Mouse (Mus musculus) heart, embryonic 15.5 days (tissue): ENCODE data around the gene Olfr474. TPM values are rescaled to one million over a fixed set of nuclear protein-coding genes. Genes with fewer than 3 reads are reported as not detected.
"Not testable (repeated sequence)": the region's sequence is repeated elsewhere in the genome, so short reads cannot be mapped to it uniquely, and the experiment has no call there.

Experiments used
- ATAC-seq: fragments of 200-750 bp; cut with Nextera tagmentation; replicated peaks from 2 replicates; pipeline ENCODE4 v1.8.0; 2017; ENCODE audit warnings: low read depth, moderate TSS enrichment; ENCODE audit not compliant: insufficient number of reproducible peaks, insufficient read depth, low FRiP score
- H3K27ac ChIP-seq: fragments of 300-500 bp; sonication (generic); 2 replicates; pipeline ENCODE4 v1.5.1; 2015; ENCODE audit warnings: mild to moderate bottlenecking, inconsistent platforms
- H3K27me3 ChIP-seq: fragments of 300-500 bp; sonication (generic); 2 replicates; pipeline ENCODE4 v1.6.1; 2015; ENCODE audit warnings: inconsistent platforms
- H3K36me3 ChIP-seq: fragments of 300-500 bp; sonication (generic); 2 replicates; pipeline ENCODE4 v1.6.1; 2015; ENCODE audit warnings: mild to moderate bottlenecking, inconsistent platforms
- H3K4me1 ChIP-seq: fragments of 300-500 bp; sonication (generic); replicated peaks from 2 replicates; pipeline ENCODE4 v1.6.1; 2015; ENCODE audit warnings: inconsistent platforms
- H3K4me2 ChIP-seq: fragments of 300-500 bp; sonication (generic); 2 replicates; pipeline ENCODE4 v1.6.1; 2015; ENCODE audit warnings: inconsistent platforms, mild to moderate bottlenecking, moderate library complexity
- H3K4me3 ChIP-seq: fragments of 300-500 bp; sonication (generic); 2 replicates; pipeline ENCODE4 v1.5.1; 2015; ENCODE audit warnings: mild to moderate bottlenecking, inconsistent platforms
- H3K9ac ChIP-seq: fragments of 300-500 bp; sonication (generic); 2 replicates; pipeline ENCODE4 v1.6.1; 2015; ENCODE audit warnings: mild to moderate bottlenecking, inconsistent platforms
- H3K9me3 ChIP-seq: fragments of 300-500 bp; sonication (generic); replicated peaks from 2 replicates; pipeline ENCODE4 v1.6.1; 2016; ENCODE audit warnings: inconsistent platforms
- WGBS: fragments of 180-500 bp; shearing (Covaris S2); methylation state at CpG from one replicate; pipeline ENCODE4 v1.1.7; 2015; ENCODE audit warnings: mixed read lengths; 5-methylcytosine and 5-hydroxymethylcytosine counted together
- polyA plus RNA-seq: library from polyadenylated mRNA; unstranded; fragments of >200 nt; fragmentation: Nextera tagmentation; extraction: Ambion mirVana; gene quantifications from 2 replicates; pipeline ENCODE4 v1.2.1, GENCODE M21; 2015

The Olfr474 gene
- polyA plus RNA-seq = not detected in 2 replicates

- no peaks in the 10 kb centered on the region for H3K36me3 ChIP-seq
- H3K27ac ChIP-seq = no peak within 1 kb of the TSS
- no peak within 1 kb of the TSS for H3K9ac ChIP-seq
- H3K9me3 ChIP-seq = peaks cover 7% of the 10 kb centered on the region; the same call in 1 of the 2 replicates
- no peaks in the 10 kb centered on the region for H3K4me1 ChIP-seq
- WGBS = 77% methylated on average over 1 of the region's 1 CpGs
- no peaks in the 10 kb centered on the region for H3K27me3 ChIP-seq
- no peak within 1 kb of the TSS for H3K4me3 ChIP-seq
- no peak within 1 kb of the TSS for H3K4me2 ChIP-seq
- ATAC-seq = no peak
Observed at GRCm38 (mm10) chr7:107954343-107954742, at the start of gene Olfr474. Gene Olfr474 (plus strand): TSS chr7:107954643.

GRCm38 (mm10) chr7:107930146-107930545 is 24.3 kb upstream of the Olfr474 start, which contains the start of gene Olfr473:
Gene Olfr473 (plus strand): TSS chr7:107930446.
- no peaks in the 10 kb centered on the region for H3K27me3 ChIP-seq
- no peaks in the 10 kb centered on the region for H3K9me3 ChIP-seq
- H3K4me2 ChIP-seq = no peak within 1 kb of the TSS
- H3K36me3 ChIP-seq = no peaks in the 10 kb centered on the region
- no peak within 1 kb of the TSS for H3K4me3 ChIP-seq
- H3K9ac ChIP-seq = no peak within 1 kb of the TSS
- no peaks in the 10 kb centered on the region for H3K4me1 ChIP-seq
- no peak for ATAC-seq
- 90% methylated on average over 1 of the region's 1 CpGs for WGBS
- no peak within 1 kb of the TSS for H3K27ac ChIP-seq

- H3K9me3 ChIP-seq, H3K27ac ChIP-seq, H3K9ac ChIP-seq, H3K27me3 ChIP-seq, H3K4me2 ChIP-seq, H3K4me1 ChIP-seq, H3K36me3 ChIP-seq, H3K4me3 ChIP-seq, ATAC-seq: not testable (repeated sequence)
- 90% methylated on average over 12 of the region's 12 CpGs for WGBS
Observed at GRCm38 (mm10) chr7:107952539-107952938, 1.9 kb upstream of the Olfr474 start.

- H3K4me3 ChIP-seq = no peak within 1 kb of the TSS
- no peaks in the 10 kb centered on the region for H3K36me3 ChIP-seq
- no peaks in the 10 kb centered on the region for H3K27me3 ChIP-seq
- ATAC-seq = no peak
- H3K9ac ChIP-seq = no peak within 1 kb of the TSS
- H3K27ac ChIP-seq = no peak within 1 kb of the TSS
- H3K4me2 ChIP-seq = no peak within 1 kb of the TSS
- 44% methylated on average over 1 of the region's 1 CpGs for WGBS
- H3K9me3 ChIP-seq = no peaks in the 10 kb centered on the region
- no peaks in the 10 kb centered on the region for H3K4me1 ChIP-seq
Observed at GRCm38 (mm10) chr7:107964503-107964902, 10.1 kb downstream of the Olfr474 start, which contains the start of gene Olfr476. Gene Olfr476 (plus strand): TSS chr7:107964803.

DNA sequence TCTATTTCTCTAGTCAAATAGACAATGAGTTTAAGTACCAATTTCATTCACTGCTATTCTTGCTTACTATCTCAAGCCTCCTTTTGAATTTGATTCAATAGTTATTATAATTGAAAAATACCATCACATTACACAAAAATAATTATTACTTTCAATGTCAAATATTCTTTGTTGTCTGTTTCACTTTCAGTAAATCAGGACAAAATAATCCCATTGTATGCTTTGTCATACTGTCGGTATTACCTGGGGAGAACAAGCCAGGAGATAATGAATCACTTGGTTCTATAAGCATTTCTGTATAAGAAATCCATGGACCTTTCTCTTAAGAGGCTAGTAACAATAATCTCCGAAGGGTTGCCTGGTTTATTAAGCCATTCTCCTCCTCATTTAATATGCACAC is 31.9 kb downstream of the Olfr474 start, which contains the start of gene Olfr477:
Gene Olfr477 (plus strand): TSS at position 301 of the 400 bp plus-strand sequence.
- no peak for ATAC-seq
- Histone ChIP-seq H3K27ac (no peak within 1 kb of the TSS), H3K4me3 (no peak within 1 kb of the TSS), H3K9ac (no peak within 1 kb of the TSS), H3K36me3 (no peaks in the 10 kb centered on the region), H3K4me1 (no peaks in the 10 kb centered on the region), H3K9me3 (no peaks in the 10 kb centered on the region), H3K27me3 (no peaks in the 10 kb centered on the region), H3K4me2 (no peak within 1 kb of the TSS)
- 60% methylated on average over 2 of the region's 2 CpGs for WGBS

Other genes starting within 250 kb of the Olfr474 start
- gene Cyb5r2, start 196.6 kb upstream of the Olfr474 start, polyA plus RNA-seq = 0.72 and 0.81 TPM in 2 replicates
- not detected in 2 replicates for gene Ovch2, start 153.4 kb upstream of the Olfr474 start, polyA plus RNA-seq
- gene Olfr467, start 142.4 kb upstream of the Olfr474 start, polyA plus RNA-seq = not detected in 2 replicates
- gene Olfr469, start 129.1 kb upstream of the Olfr474 start, polyA plus RNA-seq = not detected in 2 replicates
- not detected in 2 replicates for gene Olfr470, start 107.2 kb upstream of the Olfr474 start, polyA plus RNA-seq
- not detected in 2 replicates for gene Olfr472, start 56.7 kb upstream of the Olfr474 start, polyA plus RNA-seq
- not detected in 2 replicates for gene Olfr473, start 24.2 kb upstream of the Olfr474 start, polyA plus RNA-seq
- not detected in 2 replicates for gene Olfr476, start 10.2 kb downstream of the Olfr474 start, polyA plus RNA-seq
- not detected in 2 replicates for gene Olfr477, start 32.0 kb downstream of the Olfr474 start, polyA plus RNA-seq
- gene Olfr478, start 79.3 kb downstream of the Olfr474 start, polyA plus RNA-seq = not detected in 2 replicates
- not detected in 2 replicates for gene Olfr479, start 96.0 kb downstream of the Olfr474 start, polyA plus RNA-seq
- gene Olfr480, start 112.7 kb downstream of the Olfr474 start, polyA plus RNA-seq = not detected in 2 replicates
- gene Olfr481, start 125.2 kb downstream of the Olfr474 start, polyA plus RNA-seq = not detected in 2 replicates
- gene Olfr482, start 142.9 kb downstream of the Olfr474 start, polyA plus RNA-seq = 0.08 TPM in 1 of 2 replicates, not detected in the other
- not detected in 2 replicates for gene Olfr483, start 146.2 kb downstream of the Olfr474 start, polyA plus RNA-seq
- gene Olfr484, start 172.8 kb downstream of the Olfr474 start, polyA plus RNA-seq = not detected in 2 replicates
- gene Olfr485, start 205.2 kb downstream of the Olfr474 start, polyA plus RNA-seq = not detected in 2 replicates
- not detected in 2 replicates for gene Olfr486, start 218.1 kb downstream of the Olfr474 start, polyA plus RNA-seq